In the genomic region with DNA sequence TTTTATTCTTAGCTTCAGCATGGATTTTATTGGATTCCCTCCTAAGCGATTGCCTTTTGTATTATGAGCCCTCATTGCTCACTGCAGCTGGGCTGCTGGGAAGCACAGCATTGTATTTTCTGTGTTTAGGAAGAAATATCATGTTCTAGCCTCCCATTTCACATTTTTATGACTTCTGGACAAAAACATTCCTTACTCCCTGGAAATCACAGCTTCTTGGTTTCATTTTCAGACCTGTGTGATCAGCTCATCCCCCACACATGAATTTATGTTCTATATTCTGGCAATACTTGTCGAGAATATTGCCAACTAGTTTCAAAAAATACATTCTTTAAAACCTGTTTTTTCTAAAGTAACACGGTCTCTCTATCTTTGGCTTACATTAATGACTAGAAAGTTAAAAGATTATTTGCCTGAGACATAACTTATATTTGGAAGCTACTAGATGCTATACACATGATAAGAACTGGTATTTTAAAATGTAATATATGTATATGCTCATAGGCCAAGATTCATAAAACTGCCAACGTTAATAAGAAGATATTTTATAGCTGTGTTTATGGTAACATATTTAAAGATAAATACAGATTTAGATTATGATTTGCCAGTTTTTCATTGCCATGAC, we compare ENCODE assay signal across 17 mouse cellular contexts.
"Had no signal": no experiment of that assay in that cellular context is flagged by ENCODE, and none has a peak within 500 bp of the region (broad histone marks: within the 10 kb centered on the region; RNA-seq: fewer than 3 reads in every experiment).

No protein-coding gene starts in this region.

- H3K36me3 ChIP-seq: lung, embryonic 15.5 days; midbrain, embryonic 13.5 days; midbrain, embryonic 15.5 days; neural tube, embryonic 12.5 days; stomach, embryonic 15.5 days had no signal

- H3K27me3 ChIP-seq: lung, embryonic 15.5 days; megakaryocyte, embryonic 14.5 days; midbrain, embryonic 13.5 days; midbrain, embryonic 15.5 days; neural tube, embryonic 12.5 days; stomach, embryonic 15.5 days had no signal

- H3K4me3 ChIP-seq: lung, embryonic 15.5 days; megakaryocyte, embryonic 14.5 days; midbrain, embryonic 13.5 days; midbrain, embryonic 15.5 days; neural tube, embryonic 12.5 days; stomach, embryonic 15.5 days had no signal

- H3K9ac ChIP-seq: lung, embryonic 15.5 days; midbrain, embryonic 13.5 days; midbrain, embryonic 15.5 days; neural tube, embryonic 12.5 days; stomach, embryonic 15.5 days had no signal

- ATAC-seq: lung, postnatal 0 days; midbrain, embryonic 13.5 days; midbrain, embryonic 15.5 days had no signal

- DNase-seq: lung, adult 2 months; lung, postnatal 14 days; lung, postnatal 36 days; right cerebral cortex, postnatal 14 days; thymus, adult 2 months; thymus, postnatal 25 days; thymus, postnatal 4 days had no signal

- H3K9me3 ChIP-seq: lung, embryonic 15.5 days; megakaryocyte, embryonic 14.5 days; midbrain, embryonic 13.5 days; midbrain, embryonic 15.5 days; neural tube, embryonic 12.5 days; stomach, embryonic 15.5 days had no signal

- H3K27ac ChIP-seq: lung, embryonic 15.5 days; macrophage; midbrain, embryonic 13.5 days; midbrain, embryonic 15.5 days; neural tube, embryonic 12.5 days; stomach, embryonic 15.5 days; stomach, postnatal 0 days had no signal

- H3K4me2 ChIP-seq: lung, embryonic 15.5 days; midbrain, embryonic 11.5 days; midbrain, embryonic 13.5 days; midbrain, embryonic 15.5 days; neural tube, embryonic 12.5 days; stomach, embryonic 15.5 days had no signal

- H3K4me1 ChIP-seq: lung, embryonic 15.5 days; megakaryocyte, embryonic 14.5 days; midbrain, embryonic 13.5 days; midbrain, embryonic 15.5 days; neural tube, embryonic 12.5 days; stomach, embryonic 15.5 days had no signal
